In the genomic region with DNA sequence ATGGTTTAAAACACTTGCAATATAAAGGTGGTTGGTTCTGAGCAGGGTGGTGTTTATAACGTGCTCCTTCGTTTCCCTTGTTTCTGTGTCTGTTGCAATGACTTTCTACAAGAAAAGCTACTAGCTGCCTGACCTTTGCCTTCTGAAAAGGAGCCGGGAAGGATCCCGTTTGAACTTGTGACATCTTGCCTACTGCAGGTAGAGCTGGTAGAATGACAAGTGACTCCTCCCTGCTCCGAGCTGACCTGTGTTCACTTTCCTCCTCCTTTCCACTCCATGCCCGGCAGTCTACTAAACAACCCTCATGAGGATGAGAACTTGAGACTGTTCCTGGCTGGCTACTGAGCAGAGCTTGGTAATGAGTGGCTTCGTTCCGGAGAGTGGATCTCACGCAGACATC, we compare ENCODE assay signal across 32 mouse cellular contexts. TPM values are rescaled to one million over a fixed set of nuclear protein-coding genes. Genes with fewer than 3 reads are reported as not detected.
DNase-seq lines count a peak whose midpoint lies in the region; ATAC-seq and TF ChIP-seq lines count a peak whose summit lies in the region.
"Had no signal": no experiment of that assay in that cellular context is flagged by ENCODE, and none has a peak within 500 bp of the region (broad histone marks: within the 10 kb centered on the region; RNA-seq: fewer than 3 reads in every experiment).

No protein-coding gene starts in this region.

- DNase-seq in cerebellum, adult 2 months = no peak
- no peak for DNase-seq in cerebellum, postnatal 10 days
- DNase-seq in kidney, adult 11 months = peak; percentile 50
- no peak for DNase-seq in kidney, postnatal 14 days
- no peak for DNase-seq in thymus, postnatal 36 days
- DNase-seq: adrenal gland, adult 2 months; adrenal gland, postnatal 36 days; cerebellum, adult 9-10 months; embryo, embryonic 11 days; gastrocnemius, postnatal 25 days; heart, adult 11 months; heart, postnatal 4 days; left cerebral cortex, postnatal 4 days; liver, embryonic 13.5 days; lung, adult 18-20 months; lung, postnatal 4 days; right cerebral cortex, postnatal 4 days; thymus, postnatal 14 days had no signal

- H3K9me3 ChIP-seq in stomach, embryonic 15.5 days = no peaks in the 10 kb centered on the region
- H3K9me3 ChIP-seq in hindbrain, embryonic 13.5 days = no peaks in the 10 kb centered on the region
- H3K9me3 ChIP-seq: embryonic facial prominence, embryonic 13.5 days; liver, embryonic 13.5 days; megakaryocyte, embryonic 14.5 days; midbrain, embryonic 12.5 days; neural tube, embryonic 13.5 days had no signal

- H3K4me2 ChIP-seq in stomach, embryonic 15.5 days = no peak overlapping the region
- H3K4me2 ChIP-seq in hindbrain, embryonic 13.5 days = no peak overlapping the region
- H3K4me2 ChIP-seq: embryonic facial prominence, embryonic 13.5 days; heart, embryonic 11.5 days; liver, embryonic 13.5 days; midbrain, embryonic 12.5 days; neural tube, embryonic 13.5 days had no signal

- ATAC-seq in stomach, embryonic 15.5 days (ENCODE audit: insufficient read depth, low FRiP score, low read depth) = no peak
- no peak for ATAC-seq in hindbrain, embryonic 13.5 days (ENCODE audit: low FRiP score)
- ATAC-seq: activated CD4-positive, CD25-positive, alpha-beta regulatory T cell, adult 4 months; hindbrain, embryonic 16.5 days; lung, postnatal 0 days had no signal

- 24% methylated on average over 9 of the region's 9 CpGs for WGBS in cerebellum, adult 2 months
- WGBS in stomach, embryonic 15.5 days = 47% methylated on average over 9 of the region's 9 CpGs
- WGBS in hindbrain, embryonic 13.5 days = 80% methylated on average over 9 of the region's 9 CpGs

- TF ChIP-seq POLR2A in cerebellum, adult 2 months (IDR thresholded peaks at IDR 0.05; ENCODE audit: borderline replicate concordance, insufficient read depth, low read length) = no peak
- no peak for TF ChIP-seq POLR2A in bone marrow macrophage, adult 2 months (IDR thresholded peaks at IDR 0.05; ENCODE audit: borderline replicate concordance, low read depth, low read length)

- H3K4me1 ChIP-seq in cerebellum, adult 2 months (ENCODE audit: control insufficient read depth, insufficient read depth, low read length) = peaks cover 58% of the 10 kb centered on the region
- H3K4me1 ChIP-seq in bone marrow macrophage, adult 2 months (ENCODE audit: control insufficient read depth, insufficient read depth, low read length) = peaks cover 30% of the 10 kb centered on the region
- H3K4me1 ChIP-seq in stomach, embryonic 15.5 days = peaks cover 25% of the 10 kb centered on the region
- peaks cover 9% of the 10 kb centered on the region; the same call in 1 of the 2 replicates for H3K4me1 ChIP-seq in hindbrain, embryonic 13.5 days (replicated peaks)
- H3K4me1 ChIP-seq: midbrain, embryonic 12.5 days had no signal

- H3K27ac ChIP-seq in cerebellum, adult 2 months (ENCODE audit: insufficient read depth, low read length) = 0 out of 2 replicates have a peak overlapping the region, but pooled peaks have one; percentile 18
- peak overlapping the region; percentile 31; the same call in 1 of the 2 replicates for H3K27ac ChIP-seq in bone marrow macrophage, adult 2 months (ENCODE audit: insufficient read depth, low read depth, low read length)
- H3K27ac ChIP-seq in stomach, embryonic 15.5 days = peak overlapping the region; percentile 63
- no peak overlapping the region for H3K27ac ChIP-seq in hindbrain, embryonic 13.5 days
- H3K27ac ChIP-seq: embryonic facial prominence, embryonic 13.5 days; liver, embryonic 13.5 days; midbrain, embryonic 12.5 days; neural tube, embryonic 13.5 days had no signal

- H3K4me3 ChIP-seq in cerebellum, adult 2 months (replicated peaks; ENCODE audit: insufficient read depth, low read depth, low read length) = no peak overlapping the region
- H3K4me3 ChIP-seq in bone marrow macrophage, adult 2 months (ENCODE audit: insufficient read depth, low read length) = no peak overlapping the region
- no peak overlapping the region for H3K4me3 ChIP-seq in stomach, embryonic 15.5 days (replicated peaks)
- no peak overlapping the region for H3K4me3 ChIP-seq in hindbrain, embryonic 13.5 days
- H3K4me3 ChIP-seq: embryonic facial prominence, embryonic 13.5 days; erythroblast, embryonic 14.5 days; layer of hippocampus, adult 2 months; liver, embryonic 13.5 days; midbrain, embryonic 12.5 days; neural tube, embryonic 13.5 days had no signal

- no peak overlapping the region for H3K9ac ChIP-seq in stomach, embryonic 15.5 days
- H3K9ac ChIP-seq in hindbrain, embryonic 13.5 days = no peak overlapping the region
- H3K9ac ChIP-seq: embryonic facial prominence, embryonic 13.5 days; liver, embryonic 13.5 days; midbrain, embryonic 12.5 days; neural tube, embryonic 13.5 days had no signal

- H3K27me3 ChIP-seq in cerebellum, adult 2 months (ENCODE audit: control insufficient read depth, insufficient read depth, low read length) = no peaks in the 10 kb centered on the region
- no peaks in the 10 kb centered on the region for H3K27me3 ChIP-seq in stomach, embryonic 15.5 days (replicated peaks)
- H3K27me3 ChIP-seq in hindbrain, embryonic 13.5 days = no peaks in the 10 kb centered on the region
- H3K27me3 ChIP-seq: CH12.LX; embryonic facial prominence, embryonic 13.5 days; liver, embryonic 13.5 days; megakaryocyte, embryonic 14.5 days; midbrain, embryonic 12.5 days; neural tube, embryonic 13.5 days had no signal

- no peaks in the 10 kb centered on the region for H3K36me3 ChIP-seq in stomach, embryonic 15.5 days
- H3K36me3 ChIP-seq in hindbrain, embryonic 13.5 days = no peaks in the 10 kb centered on the region
- H3K36me3 ChIP-seq: embryonic facial prominence, embryonic 13.5 days; liver, embryonic 13.5 days; midbrain, embryonic 12.5 days; neural tube, embryonic 13.5 days had no signal

- no peak for TF ChIP-seq CTCF in cerebellum, adult 2 months (IDR thresholded peaks at IDR 0.05; ENCODE audit: borderline replicate concordance, insufficient read depth, low read depth, low read length)
- TF ChIP-seq CTCF in bone marrow macrophage, adult 2 months (IDR thresholded peaks at IDR 0.05; ENCODE audit: low read depth, low read length) = no peak

RNA-seq across cellular contexts. Expression of a gene that starts 30.9 kb away (rescaled TPM):
- polyA plus RNA-seq in cerebellum, adult 2 months (2012; rRNA removed) = 40.3 and 40.6 TPM in 2 replicates
- 5.6 and 5.9 TPM in 2 replicates for polyA plus RNA-seq in bone marrow macrophage, adult 2 months (2012; ENCODE audit: insufficient read depth, insufficient read length, missing spikeins)
- polyA plus RNA-seq in stomach, embryonic 15.5 days (2015; fragmentation: Nextera tagmentation; extraction: Ambion mirVana) = 7.0 and 7.4 TPM in 2 replicates
- 6.0 and 6.1 TPM in 2 replicates for polyA plus RNA-seq in hindbrain, embryonic 13.5 days (2015; fragmentation: Nextera tagmentation; extraction: Ambion mirVana)
